10 mouse cellular contexts compared by ENCODE assay signal in the genomic region with DNA sequence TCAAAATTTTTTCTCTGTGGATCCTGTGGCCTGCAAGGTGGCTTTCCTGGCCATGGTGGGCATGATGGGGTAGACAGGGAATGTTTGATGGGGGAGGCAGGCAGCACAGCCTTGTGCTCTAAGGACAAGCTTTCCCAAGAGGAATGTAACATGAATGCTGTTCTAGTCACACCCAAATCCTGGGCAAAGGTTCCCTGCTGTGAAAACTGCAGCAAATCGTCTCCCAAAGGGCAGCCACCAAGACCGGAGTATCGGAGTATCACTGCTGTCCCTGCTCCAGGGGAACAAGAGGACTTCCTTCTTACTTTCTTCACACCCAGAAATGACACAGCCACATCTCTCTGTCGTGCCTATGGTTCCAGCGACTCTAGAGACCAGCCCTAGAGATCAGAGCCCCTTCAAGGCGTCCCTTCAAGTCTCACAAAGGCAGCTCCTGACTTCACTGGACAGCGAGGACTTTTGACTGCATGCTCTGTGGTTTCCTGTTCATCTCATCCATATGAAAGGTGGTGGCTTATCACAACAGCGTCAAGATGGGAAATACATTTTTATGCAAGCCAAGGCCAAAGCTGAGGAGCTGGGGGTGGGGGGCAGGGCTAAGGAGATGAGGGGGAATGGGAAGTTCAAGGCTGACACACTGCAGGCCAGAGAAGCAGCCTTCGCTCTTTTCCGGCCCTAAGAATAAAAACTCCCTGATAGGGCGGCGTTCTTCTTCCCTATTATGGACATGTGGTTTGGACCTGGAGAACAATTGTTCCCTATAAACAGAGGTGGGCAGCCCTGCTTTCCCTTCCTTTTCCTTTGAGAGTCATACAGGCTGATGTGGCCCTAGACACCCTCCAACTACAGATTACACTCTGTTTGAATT. TPM values are rescaled to one million over a fixed set of nuclear protein-coding genes. Genes with fewer than 3 reads are reported as not detected.
DNase-seq lines count a peak whose midpoint lies in the region; ATAC-seq and TF ChIP-seq lines count a peak whose summit lies in the region.
"Had no signal": no experiment of that assay in that cellular context is flagged by ENCODE, and none has a peak within 500 bp of the region (broad histone marks: within the 10 kb centered on the region; RNA-seq: fewer than 3 reads in every experiment).

No protein-coding gene starts in this region.

- H3K4me1 ChIP-seq in embryonic facial prominence, embryonic 10.5 days, result peaks cover 38% of the 10 kb centered on the region
- peaks cover 19% of the 10 kb centered on the region; the same call in 1 of the 2 replicates for H3K4me1 ChIP-seq in intestine, postnatal 0 days (replicated peaks; ENCODE audit: control insufficient read depth, insufficient read depth, low read length)

- H3K27me3 ChIP-seq in embryonic facial prominence, embryonic 10.5 days (replicated peaks; ENCODE audit: low read depth, poor library complexity, severe bottlenecking), result no peaks in the 10 kb centered on the region; the same call in 1 of the 2 replicates
- no peaks in the 10 kb centered on the region for H3K27me3 ChIP-seq in intestine, postnatal 0 days (replicated peaks; ENCODE audit: control insufficient read depth, insufficient read depth, low read length)
- H3K27me3 ChIP-seq: neural tube, embryonic 13.5 days had no signal

- WGBS in embryonic facial prominence, embryonic 10.5 days, result 63% methylated on average over 12 of the region's 12 CpGs
- WGBS in intestine, postnatal 0 days, result 40% methylated on average over 12 of the region's 12 CpGs

- DNase-seq in adrenal gland, adult 2 months, result peak; percentile 55
- DNase-seq in adrenal gland, adult 18-20 months (ENCODE audit: low spot score in 2 of 2), result no peak
- DNase-seq in embryonic facial prominence, embryonic 10.5 days (ENCODE audit: low spot score), result no peak
- DNase-seq in lung, postnatal 10 days, result peak; percentile 55
- DNase-seq in frontal cortex, postnatal 14 days (ENCODE audit: low spot score in 2 of 2), result no peak
- no peak for DNase-seq in thymus, postnatal 14 days
- no peak for DNase-seq in right cerebral cortex, adult 18-20 months

- no peak overlapping the region for H3K4me3 ChIP-seq in embryonic facial prominence, embryonic 10.5 days
- H3K4me3 ChIP-seq in intestine, postnatal 0 days (ENCODE audit: low read depth, low read length), result no peak overlapping the region
- H3K4me3 ChIP-seq: left cerebral cortex, adult 2 months; neural tube, embryonic 13.5 days had no signal

- ATAC-seq in intestine, postnatal 0 days, result 0 out of 2 replicates have a peak, but pooled peaks have one; percentile 12

- H3K4me2 ChIP-seq in intestine, postnatal 0 days (replicated peaks; ENCODE audit: low read depth), result no peak overlapping the region; the same call in 1 of the 2 replicates
- H3K4me2 ChIP-seq: neural tube, embryonic 13.5 days had no signal

- H3K9ac ChIP-seq in intestine, postnatal 0 days (ENCODE audit: low read depth, low read length), result no peak overlapping the region
- H3K9ac ChIP-seq: neural tube, embryonic 13.5 days had no signal

- H3K36me3 ChIP-seq in embryonic facial prominence, embryonic 10.5 days (replicated peaks), result no peaks in the 10 kb centered on the region
- no peaks in the 10 kb centered on the region for H3K36me3 ChIP-seq in intestine, postnatal 0 days (ENCODE audit: control insufficient read depth, insufficient read depth)
- H3K36me3 ChIP-seq: neural tube, embryonic 13.5 days had no signal

- no peaks in the 10 kb centered on the region for H3K9me3 ChIP-seq in embryonic facial prominence, embryonic 10.5 days
- H3K9me3 ChIP-seq in intestine, postnatal 0 days (ENCODE audit: control insufficient read depth), result no peaks in the 10 kb centered on the region
- H3K9me3 ChIP-seq: neural tube, embryonic 13.5 days had no signal

- H3K27ac ChIP-seq in embryonic facial prominence, embryonic 10.5 days (replicated peaks), result peak overlapping the region; percentile 8
- H3K27ac ChIP-seq in intestine, postnatal 0 days (ENCODE audit: low read depth, low read length), result peak overlapping the region; percentile 66
- H3K27ac ChIP-seq: left cerebral cortex, adult 2 months; neural tube, embryonic 13.5 days had no signal

- TF ChIP-seq CTCF in intestine, postnatal 0 days (IDR thresholded peaks at IDR 0.05; ENCODE audit: low read depth), result no peak

RNA-seq across cellular contexts. Expression of a gene that starts 27.8 kb away (rescaled TPM):
- total RNA-seq in adrenal gland, adult 2 months (2021), result 10 to 100 TPM; 45.6 to 76.4 TPM
- polyA plus RNA-seq in adrenal gland, adult 2 months (2012; rRNA removed), result 22.6 and 25.3 TPM in 2 replicates
- total RNA-seq in adrenal gland, adult 18-20 months (2021), result 10 to 100 TPM; 49.3 to 58.6 TPM
- polyA plus RNA-seq in embryonic facial prominence, embryonic 10.5 days (2016; fragmentation: Nextera tagmentation; extraction: Ambion mirVana), result 4.9 and 6.2 TPM in 2 replicates
- 2.3 and 3.4 TPM in 2 replicates for polyA plus RNA-seq in intestine, postnatal 0 days (2015; fragmentation: Nextera tagmentation; extraction: Ambion mirVana)

RNA-seq across cellular contexts. Expression of a gene that starts 39.2 kb away (rescaled TPM):
- 10 to 100 TPM; 32.4 to 33.5 TPM for total RNA-seq in adrenal gland, adult 2 months (2021)
- 60.5 and 75.3 TPM in 2 replicates for polyA plus RNA-seq in adrenal gland, adult 2 months (2012; rRNA removed)
- total RNA-seq in adrenal gland, adult 18-20 months (2021), result 10 to 100 TPM; 29.0 to 33.0 TPM
- 7.1 and 7.2 TPM in 2 replicates for polyA plus RNA-seq in embryonic facial prominence, embryonic 10.5 days (2016; fragmentation: Nextera tagmentation; extraction: Ambion mirVana)
- polyA plus RNA-seq in intestine, postnatal 0 days (2015; fragmentation: Nextera tagmentation; extraction: Ambion mirVana), result 12.3 and 14.8 TPM in 2 replicates

Comparison
In these comparisons a context has a peak if more than half of its experiments do, and no peak if none do; other contexts are left out.
1. DNase-seq: peak in adrenal gland, adult 2 months (single experiment) and lung, postnatal 10 days (single experiment); none in adrenal gland, adult 18-20 months (0 of 2), embryonic facial prominence, embryonic 10.5 days (single experiment), frontal cortex, postnatal 14 days (0 of 2), thymus, postnatal 14 days (single experiment) and right cerebral cortex, adult 18-20 months (single experiment).